Mouse (Mus musculus) olfactory bulb, adult 2 months (tissue): ENCODE measurements around the gene Hmg20b.

Source experiments
- CTCF ChIP-seq: fragments of 200-500 bp; IDR thresholded peaks from 2 replicates; pipeline ENCODE4 v1.5.1; 2012; ENCODE audit warnings: low read depth, mild to moderate bottlenecking, low read length, moderate library complexity; ENCODE audit not compliant: insufficient read depth
- POLR2A ChIP-seq: fragments of 200-500 bp; IDR thresholded peaks from 2 replicates; pipeline ENCODE4 v1.6.1; 2012; ENCODE audit warnings: mild to moderate bottlenecking, low read depth, low read length, moderate library complexity; ENCODE audit not compliant: insufficient read depth

DNA sequence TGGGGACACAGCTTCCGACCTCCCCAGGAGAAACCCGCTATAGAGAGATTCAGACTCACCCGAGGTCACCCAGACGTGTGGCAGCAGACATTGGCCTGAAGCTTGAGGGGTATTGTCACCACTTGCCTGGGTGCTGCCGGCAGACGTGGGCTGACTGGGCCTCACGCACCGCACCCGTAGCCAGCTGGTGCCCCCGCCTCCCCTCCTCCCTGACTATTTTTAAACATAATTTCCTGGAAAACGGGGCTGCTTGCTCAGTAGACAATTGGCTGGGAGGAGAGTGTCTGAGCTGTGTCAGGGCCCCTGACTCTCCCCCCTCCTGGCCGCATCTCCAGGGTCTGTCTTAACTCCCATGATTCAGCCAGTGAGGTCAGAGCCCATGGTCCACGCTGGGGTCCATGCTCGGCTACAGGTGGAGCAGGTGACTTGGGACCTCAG lies 47.5 kb downstream of the Hmg20b start:
- TF ChIP-seq CTCF (no peak), POLR2A (no peak)
